Mouse (Mus musculus) kidney, postnatal 10 days (tissue): Measurements from ENCODE around the gene Vmn1r142.
"Not testable (repeated sequence)": the region's sequence is repeated elsewhere in the genome, so short reads cannot be mapped to it uniquely, and the experiment has no call there.

ENCODE experiments used
- DNase-seq: peaks from one replicate; pipeline ENCODE4 v3.0.0; 2021; ENCODE audit warnings: mixed read lengths

The Vmn1r142 gene

GRCm38 (mm10) chr7:22163935-22164334 lies at the start of gene Vmn1r142:
Vmn1r142 (minus strand) TSS chr7:22164035.
- not testable (repeated sequence) for DNase-seq

- DNase-seq: not testable (repeated sequence)
Measured at GRCm38 (mm10) chr7:22201164-22201563, 37.3 kb upstream of the Vmn1r142 start, which contains the start of gene Gm8653. Gm8653 (minus strand) TSS chr7:22201264.

- DNase-seq: not testable (repeated sequence)
Measured at GRCm38 (mm10) chr7:22189077-22189476, 25.2 kb upstream of the Vmn1r142 start, which contains the start of gene Vmn1r143. Vmn1r143 (plus strand) TSS chr7:22189377.

- not testable (repeated sequence) for DNase-seq
Measured at GRCm38 (mm10) chr7:22134641-22135040, 29.2 kb downstream of the Vmn1r142 start, which contains the start of gene Gm10666. Gm10666 (minus strand) TSS chr7:22134741.

- DNase-seq: not testable (repeated sequence)
Measured at GRCm38 (mm10) chr7:22118145-22118544, 45.7 kb downstream of the Vmn1r142 start, which contains the start of gene Gm16451. Gm16451 (minus strand) TSS chr7:22118245.
